Mouse (Mus musculus) v-Abl transformed pro-B cells (cell line): Measurements from ENCODE around the gene Recql.

ENCODE experiments used
- in situ Hi-C, 2 experiments: fragments of 400-800 bp; cut with MboI; formaldehyde crosslinking; loops; one replicate each; pipeline ENCODE4 v1.15.1; 2025; ENCODE audit not compliant: unreplicated experiment in 2 of 2

Gene Recql

GRCm38 (mm10) chr6:142387011-142387754 is at the start of gene Recql, which contains the start of gene Golt1b:
TSS of gene Recql (minus strand) at chr6:142387087.
TSS of gene Golt1b (plus strand) at chr6:142387221.
- in situ Hi-C loops = loop anchor here (5.0 to 25.0 kb wide), 4 partner anchors 40 to 1750 kb away; partner anchors contain the start of genes C2cd5 (in 1 of the 2), Cmas (in 1 of the 2) and Pyroxd1 (in 1 of the 2)

DNA sequence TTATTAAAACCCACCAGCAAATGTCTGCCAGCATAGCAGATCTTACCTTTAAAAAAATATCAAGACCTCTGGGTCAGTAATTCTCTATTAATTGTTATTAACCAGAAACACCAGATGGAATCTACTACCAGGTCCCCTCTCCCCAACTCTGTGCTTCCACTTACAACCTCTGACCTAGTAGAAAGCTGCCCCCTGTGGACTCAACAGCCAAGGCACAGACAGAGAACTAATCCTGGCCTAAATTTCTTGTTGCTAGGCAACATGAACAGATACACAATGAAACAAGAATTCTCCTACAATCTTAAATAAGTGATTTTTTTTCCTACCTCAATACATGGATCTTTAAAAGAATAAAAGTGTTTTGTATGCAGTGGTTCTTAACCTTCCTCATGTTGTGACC is 42.2 kb upstream of the Recql start:
- in situ Hi-C loops = no loop called here

- in situ Hi-C loops = no loop called here
These were observed 38.1 kb upstream of the Recql start for GRCm38 (mm10) chr6:142424976-142425375.

DNA sequence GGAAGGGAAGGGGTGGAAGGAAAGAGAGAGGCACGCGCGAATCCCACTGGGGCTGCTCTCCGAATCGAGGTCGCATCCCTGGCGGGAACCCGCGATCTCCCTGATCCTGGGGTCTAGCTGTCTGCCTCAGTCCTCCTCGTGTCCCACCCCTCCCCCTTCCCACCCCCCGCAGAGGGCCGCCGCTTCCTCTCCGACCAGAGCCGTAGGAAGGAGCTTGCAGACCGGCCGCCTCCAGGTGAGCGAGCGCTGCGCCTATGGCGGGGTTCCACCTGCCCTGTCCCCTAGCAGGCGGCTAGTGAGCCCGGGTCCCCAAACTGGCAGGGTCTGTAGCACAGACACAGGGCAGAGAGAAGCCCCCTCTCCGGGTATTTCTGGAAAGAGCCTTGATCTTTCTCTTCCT is 27.7 kb upstream of the Recql start:
- in situ Hi-C loops = no loop called here

DNA sequence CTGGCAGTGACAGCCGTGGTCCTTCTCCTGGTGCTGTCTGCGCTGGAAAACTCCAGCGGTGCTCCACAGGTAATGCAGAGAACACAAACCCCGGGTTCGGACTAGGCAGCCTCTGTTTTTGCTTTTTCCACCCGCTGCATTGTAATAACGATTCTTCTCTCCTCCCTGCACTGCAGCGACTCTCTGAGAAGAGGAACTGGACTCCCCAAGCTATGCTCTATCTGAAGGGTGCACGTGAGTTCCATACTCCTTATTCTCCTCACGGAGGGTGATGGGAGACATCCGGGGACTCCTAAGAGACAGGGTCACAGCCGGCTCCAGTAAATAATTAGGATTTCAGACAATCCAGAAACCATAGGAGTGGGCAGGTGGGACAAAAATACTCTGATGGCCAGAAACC is 27.0 kb upstream of the Recql start:
- in situ Hi-C loops = no loop called here

DNA sequence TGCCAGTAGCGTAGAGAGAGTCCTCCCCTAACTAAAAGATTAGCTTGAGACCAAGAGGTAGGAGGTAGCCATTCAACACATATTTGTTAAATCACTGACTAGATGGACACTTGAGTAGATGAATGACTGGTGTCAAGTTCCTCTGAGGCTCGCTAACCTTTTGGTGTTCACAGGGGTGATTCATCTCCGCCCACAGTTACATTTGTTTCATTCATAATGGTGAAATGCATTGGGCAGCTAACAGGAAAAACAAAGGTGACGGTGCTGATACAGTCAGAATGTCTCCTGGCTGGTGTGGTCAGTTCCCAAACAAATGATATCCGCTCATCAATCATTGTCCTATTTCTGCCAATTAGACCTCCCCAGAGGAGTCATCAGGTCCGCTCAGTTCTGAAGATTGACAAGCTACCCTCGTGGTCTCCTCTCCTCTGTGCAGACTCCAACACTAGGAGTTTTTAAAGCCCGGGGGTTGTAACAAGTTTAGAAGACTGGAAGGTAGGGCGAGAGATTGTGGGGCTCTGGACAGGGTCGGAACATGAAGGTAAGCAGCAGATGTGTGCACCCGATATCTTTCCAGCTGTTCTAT is 26.1 kb upstream of the Recql start, which contains the start of gene Spx:
TSS of gene Spx (plus strand) at position 536 of the 586 bp plus-strand sequence.
- in situ Hi-C loops = no loop called here

DNA sequence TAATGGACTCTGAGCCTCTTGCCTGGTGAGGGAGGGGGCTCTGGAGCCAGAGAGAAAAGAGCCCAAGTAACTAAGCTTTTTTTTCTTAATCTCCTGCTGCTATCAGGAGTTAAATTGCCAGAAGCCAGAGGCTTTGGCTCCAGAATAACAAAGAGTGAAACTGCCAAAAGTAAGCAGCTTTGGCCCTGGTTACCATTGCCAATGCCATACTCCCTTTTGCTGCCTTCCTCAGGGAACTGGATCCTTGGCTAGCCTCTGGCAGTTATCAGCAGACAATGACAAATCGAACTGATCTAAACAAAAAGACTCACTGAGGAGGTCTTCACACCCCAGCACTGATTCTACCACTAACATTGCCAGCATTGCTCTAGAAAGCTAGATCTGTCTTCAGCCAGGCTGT is 24.3 kb upstream of the Recql start:
- in situ Hi-C loops = no loop called here

- in situ Hi-C loops = loop anchor here (25.0 kb wide), 3 partner anchors 367 to 1758 kb away; partner anchors contain the start of genes C2cd5 (in 1 of the 2) and Cmas (in 1 of the 2)
These were observed 8.9 kb upstream of the Recql start for GRCm38 (mm10) chr6:142395756-142396155.

DNA sequence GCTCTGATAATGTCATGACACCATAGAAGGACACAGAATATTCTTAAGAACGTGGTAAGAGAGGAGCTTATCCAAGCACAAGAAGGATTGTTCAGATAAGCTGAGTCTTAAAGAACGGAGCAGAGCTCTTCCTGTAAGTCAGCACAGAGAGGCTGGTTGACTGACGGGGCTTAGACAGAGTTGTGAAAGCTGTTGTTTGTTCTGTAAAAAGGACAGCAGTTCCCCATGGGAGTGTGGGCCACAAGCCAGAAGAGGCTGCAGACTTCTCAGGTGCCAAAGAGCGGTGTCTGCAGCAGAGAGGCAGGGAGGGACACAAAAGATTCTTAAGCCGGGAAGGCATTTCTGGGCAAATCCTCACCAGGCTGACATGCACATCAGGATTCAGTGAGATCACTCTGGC is 7.8 kb upstream of the Recql start:
- in situ Hi-C loops = loop anchor here (25.0 kb wide), 3 partner anchors 368 to 1757 kb away; partner anchors contain the start of genes C2cd5 (in 1 of the 2) and Cmas (in 1 of the 2)

GRCm38 (mm10) chr6:142392312-142392711 is 5.4 kb upstream of the Recql start:
- in situ Hi-C loops = loop anchor here (25.0 kb wide), 3 partner anchors 370 to 1755 kb away; partner anchors contain the start of genes C2cd5 (in 1 of the 2) and Cmas (in 1 of the 2)

- in situ Hi-C loops = loop anchor here (5.0 to 25.0 kb wide), 4 partner anchors 42 to 1752 kb away; partner anchors contain the start of genes C2cd5 (in 1 of the 2), Cmas (in 1 of the 2) and Pyroxd1 (in 1 of the 2)
These were observed 2.2 kb upstream of the Recql start for GRCm38 (mm10) chr6:142389101-142389500.

DNA sequence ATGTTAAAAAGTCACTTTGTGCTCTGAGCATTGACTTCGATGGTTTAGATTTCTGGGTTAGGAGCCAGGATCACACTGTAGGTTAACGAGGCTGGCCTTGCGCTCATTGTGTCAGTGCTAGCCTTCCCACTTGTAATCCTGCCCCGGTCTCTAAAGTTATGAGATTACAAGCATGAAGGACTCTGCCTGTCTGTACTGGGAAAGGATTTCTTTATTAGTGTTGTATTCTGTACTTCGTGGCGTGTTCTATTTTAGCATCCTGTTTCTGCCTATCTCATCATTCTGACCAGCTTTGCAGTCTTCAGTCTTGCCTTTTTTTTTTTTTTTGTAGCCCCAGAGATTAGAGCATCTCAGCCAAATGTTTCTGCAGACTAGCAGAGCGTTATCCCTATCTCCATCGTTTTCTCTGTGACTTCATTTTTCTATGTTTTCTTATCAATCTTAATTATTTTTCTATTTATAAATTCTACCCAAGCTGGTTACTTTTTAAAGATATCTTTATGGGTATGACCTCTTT is 926 bp upstream of the Recql start:
- in situ Hi-C loops = loop anchor here (5.0 to 25.0 kb wide), 4 partner anchors 41 to 1751 kb away; partner anchors contain the start of genes C2cd5 (in 1 of the 2), Cmas (in 1 of the 2) and Pyroxd1 (in 1 of the 2)

DNA sequence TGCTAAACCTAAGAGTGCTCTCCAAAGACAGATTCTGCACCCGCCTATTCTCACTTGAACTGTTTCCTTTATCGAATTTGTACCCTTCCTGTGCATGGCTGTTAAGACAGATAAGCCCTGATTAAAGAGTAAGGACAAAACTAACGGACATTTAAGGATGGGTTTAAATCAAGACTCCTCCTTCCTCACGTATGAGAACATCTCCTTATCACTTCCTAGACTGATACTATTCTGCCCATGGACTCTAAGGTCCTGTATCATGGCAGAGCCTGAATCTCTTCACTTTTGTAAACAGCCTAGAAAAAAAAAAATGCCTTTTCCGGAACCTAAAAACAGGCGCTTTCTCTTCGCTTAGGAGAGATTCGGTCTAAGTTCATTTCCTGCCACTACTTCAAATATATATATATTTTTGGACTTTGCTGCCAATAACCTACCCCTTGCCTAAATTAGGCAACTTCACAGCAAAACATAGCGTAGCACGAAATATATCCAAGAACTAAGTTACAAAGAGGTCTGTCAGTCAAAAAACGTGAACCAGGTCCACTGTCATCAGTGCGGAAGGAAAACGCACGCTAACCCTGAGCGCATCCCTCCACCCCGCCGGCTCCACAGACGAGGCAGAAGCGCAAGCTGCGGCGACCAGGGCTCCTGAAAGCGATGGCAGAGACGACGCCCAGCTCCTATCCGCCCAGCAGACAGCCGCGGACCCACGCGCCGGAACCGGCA is 439 bp downstream of the Recql start:
- in situ Hi-C loops = loop anchor here (5.0 to 25.0 kb wide), 4 partner anchors 39 to 1749 kb away; partner anchors contain the start of genes C2cd5 (in 1 of the 2), Cmas (in 1 of the 2) and Pyroxd1 (in 1 of the 2)

DNA sequence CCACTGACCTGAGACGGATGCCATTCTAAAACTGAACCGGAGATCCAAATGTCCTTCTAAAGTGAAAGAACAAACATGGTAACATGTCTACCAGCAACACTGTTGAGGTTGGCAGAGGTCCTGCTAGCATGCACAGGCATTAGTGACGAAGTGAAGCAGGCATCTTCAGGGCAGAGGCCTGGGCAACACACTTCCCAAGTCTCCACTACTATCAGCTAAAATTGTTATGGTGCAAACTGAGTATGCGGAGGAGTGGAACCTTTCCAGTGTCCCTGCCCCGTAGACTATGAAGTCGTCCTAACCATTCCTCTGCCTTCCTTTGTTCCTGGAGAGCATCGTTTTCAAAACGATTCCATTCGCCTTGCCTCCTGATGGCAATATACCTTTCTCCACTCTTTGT is 2.4 kb downstream of the Recql start:
- in situ Hi-C loops = loop anchor here (5.0 to 25.0 kb wide), 4 partner anchors 37 to 1747 kb away; partner anchors contain the start of genes C2cd5 (in 1 of the 2), Cmas (in 1 of the 2) and Pyroxd1 (in 1 of the 2)

- in situ Hi-C loops = loop anchor here (5.0 to 25.0 kb wide), 4 partner anchors 34 to 1744 kb away; partner anchors contain the start of genes C2cd5 (in 1 of the 2), Cmas (in 1 of the 2) and Pyroxd1 (in 1 of the 2)
These were observed 5.3 kb downstream of the Recql start for GRCm38 (mm10) chr6:142381615-142382014.

DNA sequence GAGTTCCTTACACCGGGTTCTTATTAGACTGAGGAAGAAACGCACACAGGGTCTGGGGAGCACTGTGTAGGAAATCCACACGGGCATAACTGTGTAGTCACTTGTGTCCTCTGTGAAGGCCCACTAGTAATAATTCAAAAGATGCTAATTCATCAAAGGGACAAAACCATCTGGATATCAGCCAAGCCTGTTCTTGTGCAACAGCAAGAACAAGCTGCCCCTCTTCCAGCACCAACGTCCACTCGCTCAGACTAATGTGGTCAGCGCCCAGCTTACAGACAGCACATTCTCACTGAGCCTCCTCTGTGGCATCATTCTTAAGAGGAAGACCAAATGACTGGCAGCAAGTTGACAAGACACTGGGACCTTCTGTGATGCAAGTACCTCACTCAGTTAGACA is 6.9 kb downstream of the Recql start:
- in situ Hi-C loops = loop anchor here (5.0 to 25.0 kb wide), 4 partner anchors 33 to 1743 kb away; partner anchors contain the start of genes C2cd5 (in 1 of the 2), Cmas (in 1 of the 2) and Pyroxd1 (in 1 of the 2)

DNA sequence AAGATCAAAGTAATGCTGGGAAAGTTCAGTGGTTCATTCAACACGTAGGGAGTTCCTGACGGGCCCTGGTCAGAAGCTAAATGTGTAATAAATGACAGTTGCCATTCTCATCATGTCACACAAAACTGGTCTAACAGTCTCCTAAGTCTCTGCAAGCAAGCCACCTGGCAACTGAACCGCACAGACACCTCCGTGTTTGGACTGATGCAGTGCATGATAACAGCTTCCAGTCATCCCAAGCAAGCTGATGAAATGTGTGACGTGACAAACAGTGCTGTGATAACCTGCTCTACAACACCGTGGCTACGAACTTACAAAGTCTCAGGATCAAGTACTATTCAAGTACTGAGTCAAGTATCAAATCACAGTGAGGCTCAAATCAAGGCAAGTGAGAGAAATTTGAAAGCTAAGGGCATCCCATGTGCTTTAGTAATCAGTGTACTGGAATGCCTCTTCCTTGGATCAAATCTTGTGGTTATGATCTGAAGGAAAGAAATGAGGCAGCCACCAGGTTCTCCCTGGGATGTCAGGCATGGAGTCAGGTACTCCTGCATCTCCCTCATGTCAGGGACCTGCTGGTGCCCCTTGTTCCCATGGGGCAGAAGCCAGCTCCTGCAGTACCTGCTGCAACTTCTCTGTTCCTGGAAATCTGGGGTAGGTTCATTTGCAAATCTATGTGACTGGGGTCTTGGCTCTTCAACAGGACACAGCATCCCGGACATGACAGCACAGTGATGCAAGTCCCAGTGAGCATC is 8.1 kb downstream of the Recql start:
- in situ Hi-C loops = loop anchor here (25.0 kb wide), 3 partner anchors 384 to 1741 kb away; partner anchors contain the start of genes C2cd5 (in 1 of the 2) and Cmas (in 1 of the 2)

GRCm38 (mm10) chr6:142377081-142377480 is 9.8 kb downstream of the Recql start:
- in situ Hi-C loops = loop anchor here (25.0 kb wide), 3 partner anchors 385 to 1740 kb away; partner anchors contain the start of genes C2cd5 (in 1 of the 2) and Cmas (in 1 of the 2)

GRCm38 (mm10) chr6:142369568-142369967 is 17.3 kb downstream of the Recql start:
- in situ Hi-C loops = loop anchor here in 1 of 2 experiments (25.0 kb wide), 1 partner anchor 818 kb away; no protein-coding TSS in a partner anchor
